Mouse (Mus musculus) liver, embryonic 15.5 days (tissue): Measurements from ENCODE around the gene Hspb3. TPM values are rescaled to one million over a fixed set of nuclear protein-coding genes. Genes with fewer than 3 reads are reported as not detected.

ENCODE experiments used
- ATAC-seq: fragments of 200-750 bp; cut with Nextera tagmentation; 2 replicates; pipeline ENCODE4 v1.8.0; 2017; ENCODE audit warnings: moderate number of reproducible peaks, mild to moderate bottlenecking, moderate library complexity; ENCODE audit not compliant: insufficient read depth
- H3K27ac ChIP-seq: fragments of 300-500 bp; sonication (generic); replicated peaks from 2 replicates; pipeline ENCODE4 v1.5.1; 2015; ENCODE audit warnings: mild to moderate bottlenecking, inconsistent platforms
- H3K27me3 ChIP-seq: fragments of 300-500 bp; sonication (generic); 2 replicates; pipeline ENCODE4 v1.6.1; 2015; ENCODE audit warnings: mild to moderate bottlenecking, inconsistent platforms
- H3K36me3 ChIP-seq: fragments of 300-500 bp; sonication (generic); replicated peaks from 2 replicates; pipeline ENCODE4 v1.6.1; 2015; ENCODE audit warnings: moderate library complexity, mild to moderate bottlenecking, inconsistent platforms
- H3K4me1 ChIP-seq: fragments of 300-500 bp; sonication (generic); replicated peaks from 2 replicates; pipeline ENCODE4 v1.6.1; 2015; ENCODE audit warnings: inconsistent platforms
- H3K4me2 ChIP-seq: fragments of 300-500 bp; sonication (generic); 2 replicates; pipeline ENCODE4 v1.6.1; 2015; ENCODE audit warnings: moderate library complexity, mild to moderate bottlenecking, inconsistent platforms
- H3K4me3 ChIP-seq: fragments of 300-500 bp; sonication (generic); replicated peaks from 2 replicates; pipeline ENCODE4 v1.5.1; 2015; ENCODE audit warnings: mild to moderate bottlenecking, inconsistent platforms
- H3K9ac ChIP-seq: fragments of 300-500 bp; sonication (generic); 2 replicates; pipeline ENCODE4 v1.6.1; 2015; ENCODE audit warnings: moderate library complexity, mild to moderate bottlenecking, inconsistent platforms
- H3K9me3 ChIP-seq: fragments of 300-500 bp; sonication (generic); replicated peaks from 2 replicates; pipeline ENCODE4 v1.6.1; 2016; ENCODE audit warnings: inconsistent platforms
- WGBS: fragments of 180-500 bp; shearing (Covaris S2); methylation state at CpG from one replicate; pipeline ENCODE4 v1.1.7; 2015; ENCODE audit warnings: mixed read lengths; ENCODE audit not compliant: insufficient replicate concordance; 5-methylcytosine and 5-hydroxymethylcytosine counted together
- polyA plus RNA-seq: library from polyadenylated mRNA; unstranded; fragments of >200 nt; fragmentation: Nextera tagmentation; extraction: Ambion mirVana; gene quantifications from 2 replicates; pipeline ENCODE4 v1.2.1, GENCODE M21; 2015

The Hspb3 gene
- polyA plus RNA-seq, 1 experiment from 2014 or later, result 1.2 TPM

DNA sequence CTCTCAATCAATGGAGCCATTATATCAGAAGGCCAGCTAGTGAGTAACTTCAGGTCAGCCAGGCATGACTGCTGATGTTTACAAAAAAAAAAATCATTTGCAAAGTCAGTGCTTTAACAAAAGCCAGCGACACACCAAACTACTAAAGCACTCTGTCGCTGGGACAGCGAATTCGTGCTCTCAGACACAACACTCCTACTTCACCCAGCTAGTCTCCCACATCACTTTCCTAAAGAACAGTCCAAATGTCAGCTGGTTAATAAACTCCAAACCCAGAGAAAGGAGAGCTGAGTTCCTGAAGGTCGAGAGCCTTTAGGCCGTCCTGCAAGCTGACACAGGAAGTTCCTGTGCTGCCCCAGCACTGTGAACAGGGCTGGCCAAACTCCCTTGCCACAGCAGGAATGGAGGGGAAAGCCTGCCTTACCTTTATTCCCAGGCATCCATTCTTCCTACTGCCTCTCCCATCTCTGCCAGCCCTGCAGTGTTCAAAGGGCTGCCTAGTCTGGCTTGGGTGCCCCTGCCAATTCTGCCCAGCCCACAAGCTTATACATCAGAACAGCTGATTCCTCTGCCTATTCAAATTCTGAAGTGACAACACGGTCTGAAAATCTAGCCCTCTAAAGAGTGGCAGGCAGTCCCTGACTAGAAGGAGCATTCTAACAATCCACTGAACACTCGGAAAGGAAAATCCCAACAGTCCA, 47.4 kb downstream of the Hspb3 start:
- H3K27me3 ChIP-seq, result peaks cover 18% of the 10 kb centered on the region; the same call in 1 of the 2 replicates
- no peaks in the 10 kb centered on the region for H3K9me3 ChIP-seq
- peak overlapping the region; percentile 69 for H3K27ac ChIP-seq
- H3K4me1 ChIP-seq, result peaks cover 72% of the 10 kb centered on the region
- 18% methylated on average over 8 of the region's 8 CpGs for WGBS
- H3K9ac ChIP-seq, result peak overlapping the region; percentile 74; the same call in 1 of the 2 replicates
- peak overlapping the region; percentile 71 for H3K4me3 ChIP-seq
- H3K36me3 ChIP-seq, result no peaks in the 10 kb centered on the region
- H3K4me2 ChIP-seq, result peak overlapping the region; percentile 89
- ATAC-seq, result no peak

DNA sequence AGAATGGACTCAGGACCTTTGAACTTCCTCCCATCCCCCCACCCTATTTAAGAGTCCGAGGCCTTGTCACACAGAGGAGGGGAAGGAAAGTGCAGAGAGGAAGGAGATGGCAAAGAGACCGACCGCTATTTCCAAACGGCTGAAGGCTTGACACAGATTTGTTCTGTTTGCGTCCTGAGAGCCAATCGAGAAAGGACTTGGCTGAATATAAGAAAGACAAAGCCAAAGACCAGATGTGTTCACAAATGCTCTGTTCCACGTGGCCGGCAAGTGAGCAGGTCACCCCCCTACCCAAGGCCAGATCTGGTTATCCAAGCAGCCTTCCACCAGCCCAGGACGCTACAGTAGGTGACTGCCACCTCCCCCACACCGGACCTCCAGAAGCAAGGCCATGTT, 47.9 kb downstream of the Hspb3 start:
- 4% methylated on average over 10 of the region's 10 CpGs for WGBS
- H3K9me3 ChIP-seq, result no peaks in the 10 kb centered on the region
- peak overlapping the region; percentile 74; the same call in 1 of the 2 replicates for H3K9ac ChIP-seq
- peak overlapping the region; percentile 69 for H3K27ac ChIP-seq
- peaks cover 78% of the 10 kb centered on the region for H3K4me1 ChIP-seq
- no peak for ATAC-seq
- H3K4me3 ChIP-seq, result peak overlapping the region; percentile 71
- H3K4me2 ChIP-seq, result peak overlapping the region; percentile 89
- peaks cover 18% of the 10 kb centered on the region; the same call in 1 of the 2 replicates for H3K27me3 ChIP-seq
- H3K36me3 ChIP-seq, result no peaks in the 10 kb centered on the region

DNA sequence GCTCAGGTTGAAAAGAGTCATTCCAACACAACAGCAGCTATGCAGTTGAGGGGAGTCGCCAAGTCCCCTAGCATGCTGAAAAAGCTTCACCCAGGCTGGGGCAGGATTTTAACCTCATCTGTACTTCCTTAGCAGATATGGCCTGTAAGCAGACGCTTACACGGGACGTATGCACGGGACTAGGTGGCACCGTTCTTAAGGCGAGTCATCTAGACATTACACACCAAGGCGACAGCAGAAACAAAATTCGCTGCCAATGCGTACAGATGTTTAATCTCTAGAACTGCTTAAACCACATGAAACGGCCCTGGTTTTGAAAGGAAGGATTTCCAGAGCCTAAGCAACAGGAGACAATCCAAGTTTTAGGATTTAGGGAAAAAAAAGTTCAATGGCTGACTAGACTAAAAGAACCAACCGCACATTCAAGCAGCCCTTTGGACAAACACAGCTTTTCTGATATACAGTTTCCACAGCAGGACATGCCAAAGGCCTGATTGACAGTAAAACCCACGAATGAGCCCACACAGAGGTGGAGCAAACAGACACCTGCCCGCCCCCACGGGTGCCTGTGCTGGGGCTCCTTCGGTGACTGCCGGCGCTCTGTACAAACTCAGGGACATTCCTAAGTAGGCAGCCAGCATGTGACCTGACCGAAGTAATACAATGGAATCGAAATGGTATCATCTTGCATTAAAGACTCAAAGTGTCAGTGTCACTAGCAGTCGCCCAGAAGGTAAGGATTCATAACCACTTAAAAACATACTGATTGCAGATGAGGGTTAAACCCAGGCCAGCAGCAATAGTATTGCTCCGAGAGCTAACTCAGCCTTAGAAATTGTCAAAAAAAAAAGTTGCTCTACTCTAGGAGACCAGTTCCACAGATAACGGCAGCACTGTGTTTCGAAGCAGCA, 48.6 kb downstream of the Hspb3 start:
- H3K36me3 ChIP-seq, result no peaks in the 10 kb centered on the region
- ATAC-seq, result peak; percentile 44
- H3K4me1 ChIP-seq, result peaks cover 84% of the 10 kb centered on the region
- H3K27ac ChIP-seq, result peak overlapping the region; percentile 69
- H3K9me3 ChIP-seq, result no peaks in the 10 kb centered on the region
- 13% methylated on average over 24 of the region's 24 CpGs for WGBS
- peak overlapping the region; percentile 74 for H3K9ac ChIP-seq
- H3K4me2 ChIP-seq, result peak overlapping the region; percentile 89
- peak overlapping the region; percentile 71 for H3K4me3 ChIP-seq
- peaks cover 18% of the 10 kb centered on the region; the same call in 1 of the 2 replicates for H3K27me3 ChIP-seq

DNA sequence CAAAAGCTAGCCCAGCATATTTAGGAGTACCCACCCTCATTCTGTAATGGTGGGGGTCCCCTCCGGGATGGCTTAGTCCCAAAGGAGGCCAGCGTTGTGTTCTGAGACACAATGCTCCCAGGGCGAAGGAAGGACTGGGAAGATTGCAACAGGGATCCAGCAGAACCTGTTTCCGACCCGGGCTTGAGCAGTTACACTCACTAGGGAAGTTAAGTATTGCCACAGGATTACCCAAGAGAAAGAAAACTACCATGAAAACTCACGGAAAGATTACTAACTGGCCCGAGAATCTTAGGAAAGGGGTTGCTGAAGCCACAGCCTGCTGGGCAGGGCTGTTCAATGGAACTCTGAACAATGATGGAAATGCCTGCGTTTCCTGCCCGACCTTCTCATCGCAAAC, 49.6 kb downstream of the Hspb3 start:
- Histone ChIP-seq H3K4me3 (peak overlapping the region; percentile 71), H3K36me3 (no peaks in the 10 kb centered on the region), H3K27ac (0 out of 2 replicates have a peak overlapping the region, but pooled peaks have one; percentile 24), H3K9ac (no peak overlapping the region), H3K9me3 (no peaks in the 10 kb centered on the region), H3K27me3 (peaks cover 18% of the 10 kb centered on the region; the same call in 1 of the 2 replicates), H3K4me2 (peak overlapping the region; percentile 89), H3K4me1 (peaks cover 92% of the 10 kb centered on the region)
- no peak for ATAC-seq
- WGBS, result 51% methylated on average over 10 of the region's 10 CpGs

DNA sequence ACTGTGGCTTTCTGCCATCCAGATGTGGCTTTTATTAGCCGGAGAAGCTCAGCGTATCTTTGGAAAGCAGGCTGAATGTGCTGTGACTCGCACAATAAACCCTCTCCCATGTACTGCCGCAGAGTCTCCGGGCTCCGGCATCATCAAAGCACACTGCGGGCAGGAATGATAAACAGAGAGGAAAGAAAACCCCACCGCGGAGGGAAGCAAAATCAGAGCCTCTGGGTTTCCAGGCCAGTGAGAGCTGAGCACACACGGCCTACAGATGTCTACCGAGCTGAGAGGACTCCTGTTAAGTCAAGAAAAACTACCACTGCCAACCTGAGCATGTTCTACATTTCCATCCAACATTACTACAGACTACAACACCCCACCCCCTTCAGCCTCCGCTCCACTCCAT, 50.1 kb downstream of the Hspb3 start:
- Histone ChIP-seq H3K4me2 (peak overlapping the region; percentile 89), H3K4me3 (peak overlapping the region; percentile 25), H3K27ac (0 out of 2 replicates have a peak overlapping the region, but pooled peaks have one; percentile 24), H3K4me1 (peaks cover 94% of the 10 kb centered on the region), H3K9me3 (no peaks in the 10 kb centered on the region), H3K36me3 (no peaks in the 10 kb centered on the region), H3K27me3 (peaks cover 17% of the 10 kb centered on the region; the same call in 1 of the 2 replicates), H3K9ac (no peak overlapping the region)
- 46% methylated on average over 12 of the region's 12 CpGs for WGBS
- ATAC-seq, result no peak

Other genes with a start within 250 kb of the Hspb3 start
- 5.7 and 6.5 TPM in 2 replicates for gene Snx18, start 45.1 kb downstream of the Hspb3 start, polyA plus RNA-seq
- gene Arl15, start 130.8 kb upstream of the Hspb3 start, polyA plus RNA-seq, result 2.4 and 2.8 TPM in 2 replicates